12 mouse cellular contexts compared by ENCODE assay signal in genomic region chr17:35244999-35245398, GRCm38 (mm10). TPM values are rescaled to one million over a fixed set of nuclear protein-coding genes. Genes with fewer than 3 reads are reported as not detected.
DNase-seq lines count a peak whose midpoint lies in the region; ATAC-seq and TF ChIP-seq lines count a peak whose summit lies in the region.
"Had no signal": no experiment of that assay in that cellular context is flagged by ENCODE, and none has a peak within 500 bp of the region (broad histone marks: within the 10 kb centered on the region; RNA-seq: fewer than 3 reads in every experiment).

No protein-coding gene starts in this region.

- H3K9me3 ChIP-seq in heart, embryonic 10.5 days = no peaks in the 10 kb centered on the region
- H3K9me3 ChIP-seq in CH12.LX (replicated peaks; ENCODE audit: low read length) = no peaks in the 10 kb centered on the region
- no peaks in the 10 kb centered on the region for H3K9me3 ChIP-seq in forebrain, embryonic 16.5 days (ENCODE audit: control insufficient read depth, low read length)
- H3K9me3 ChIP-seq in liver, embryonic 14.5 days (ENCODE audit: control insufficient read depth, low read length) = no peaks in the 10 kb centered on the region

- no peak for TF ChIP-seq CTCF in CH12.LX (conservative IDR thresholded peaks at IDR 0.05 in 1 of 2, IDR thresholded peaks at IDR 0.05 in 1 of 2; ENCODE audit: low read depth in 2 of 2, low read length in 2 of 2)
- TF ChIP-seq CTCF in liver, embryonic 14.5 days (IDR thresholded peaks at IDR 0.05; ENCODE audit: low read depth) = no peak

- H3K4me2 ChIP-seq in CH12.LX (ENCODE audit: insufficient read depth, low read depth, poor library complexity, severe bottlenecking) = peak overlapping the region; percentile 76
- H3K4me2 ChIP-seq in forebrain, embryonic 16.5 days (ENCODE audit: low read length) = peak overlapping the region; percentile 81
- peak overlapping the region; percentile 97 for H3K4me2 ChIP-seq in liver, embryonic 14.5 days (ENCODE audit: low read depth)

- H3K9ac ChIP-seq in CH12.LX (ENCODE audit: insufficient read depth, low read depth) = peak overlapping the region; percentile 99; the same call in 1 of the 2 replicates
- peak overlapping the region; percentile 100 for H3K9ac ChIP-seq in forebrain, embryonic 16.5 days (replicated peaks; ENCODE audit: low read depth, low read length)
- H3K9ac ChIP-seq in liver, embryonic 14.5 days (replicated peaks) = 0 out of 2 replicates have a peak overlapping the region, but pooled peaks have one; percentile 2

- TF ChIP-seq EP300 in CH12.LX (IDR thresholded peaks at IDR 0.05; ENCODE audit: low read length) = no peak
- TF ChIP-seq EP300 in liver, embryonic 14.5 days (IDR thresholded peaks at IDR 0.05; ENCODE audit: low read depth) = no peak

- H3K27me3 ChIP-seq in heart, embryonic 10.5 days (ENCODE audit: insufficient read depth, poor library complexity, severe bottlenecking) = no peaks in the 10 kb centered on the region
- H3K27me3 ChIP-seq in CH12.LX (replicated peaks) = peaks cover 14% of the 10 kb centered on the region
- H3K27me3 ChIP-seq in forebrain, embryonic 16.5 days (replicated peaks; ENCODE audit: control insufficient read depth, insufficient read depth, low read length) = no peaks in the 10 kb centered on the region
- H3K27me3 ChIP-seq in liver, embryonic 14.5 days (ENCODE audit: control insufficient read depth, insufficient read depth, low read length) = no peaks in the 10 kb centered on the region

- no peak for ATAC-seq in forebrain, embryonic 16.5 days
- no peak for ATAC-seq in liver, embryonic 14.5 days (ENCODE audit: insufficient read depth)
- no peak for ATAC-seq in megakaryocyte progenitor cell, adult 5-6 weeks (replicated peaks; ENCODE audit: poor library complexity)

- DNase-seq in heart, embryonic 10.5 days (ENCODE audit: low spot score) = no peak
- DNase-seq in heart, postnatal 4 days = no peak
- no peak for DNase-seq in CH12.LX (ENCODE audit: extremely low read depth)
- no peak for DNase-seq in liver, embryonic 14.5 days (ENCODE audit: low read depth in 3 of 3, low spot score in 3 of 3)
- DNase-seq in embryo, embryonic 11 days = no peak
- no peak for DNase-seq in urinary bladder, adult 2 months (ENCODE audit: low spot score)
- DNase-seq: adrenal gland, postnatal 10 days had no signal

- dilution Hi-C loops in CH12.LX (cut with MboI; ENCODE audit: extremely low pct_ligation_motif_present, extremely low pct_unique_long_range_greater_than_20kb, low sequenced_read_pairs) = no loop called here

- H3K27ac ChIP-seq in heart, embryonic 10.5 days = no peak overlapping the region
- H3K27ac ChIP-seq in CH12.LX (ENCODE audit: insufficient read depth, low read depth) = no peak overlapping the region
- H3K27ac ChIP-seq in forebrain, embryonic 16.5 days (ENCODE audit: low read length) = no peak overlapping the region
- no peak overlapping the region for H3K27ac ChIP-seq in liver, embryonic 14.5 days

- in situ Hi-C loops in CH12.LX (cut with MboI; ENCODE audit: low pct_ligation_motif_present, low pct_unique_long_range_greater_than_20kb, low sequenced_read_pairs) = no loop called here

- no peak for TF ChIP-seq RAD21 in CH12.LX (IDR thresholded peaks at IDR 0.05; ENCODE audit: low read depth, low read length)

- peak overlapping the region; percentile 76; the same call in 1 of the 2 replicates for H3K4me3 ChIP-seq in heart, embryonic 10.5 days
- H3K4me3 ChIP-seq in CH12.LX (replicated peaks in 1 of 3; ENCODE audit: low read depth in 2 of 3, low read length in 2 of 3, poor library complexity in 1 of 3) = peak overlapping the region in 1 of 3 experiments; percentile 92
- H3K4me3 ChIP-seq in forebrain, embryonic 16.5 days (replicated peaks; ENCODE audit: low read length) = peak overlapping the region; percentile 96; the same call in 1 of the 2 replicates
- H3K4me3 ChIP-seq in liver, embryonic 14.5 days (ENCODE audit: insufficient read depth in 1 of 2, low read depth in 2 of 2, low read length in 2 of 2) = no peak overlapping the region

- peaks cover 70% of the 10 kb centered on the region for H3K36me3 ChIP-seq in heart, embryonic 10.5 days
- H3K36me3 ChIP-seq in CH12.LX (replicated peaks in 1 of 2; ENCODE audit: control insufficient read depth in 1 of 2, insufficient read depth in 1 of 2, low read length in 1 of 2) = peaks cover 61 to 72% of the 10 kb centered on the region in 2 experiments
- peaks cover 57% of the 10 kb centered on the region for H3K36me3 ChIP-seq in forebrain, embryonic 16.5 days (ENCODE audit: control insufficient read depth, insufficient read depth)
- H3K36me3 ChIP-seq in liver, embryonic 14.5 days (replicated peaks; ENCODE audit: control insufficient read depth, insufficient read depth, low read depth) = peaks cover 70% of the 10 kb centered on the region

- no peak for TF ChIP-seq POLR2A in CH12.LX (IDR thresholded peaks at IDR 0.05; ENCODE audit: low read depth, low read length)

- whole genome bisulfite sequencing in heart, embryonic 10.5 days = 81% methylated on average over 2 of the region's 2 CpGs
- 62% methylated on average over 2 of the region's 2 CpGs for WGBS in forebrain, embryonic 16.5 days
- 83% methylated on average over 2 of the region's 2 CpGs for WGBS in liver, embryonic 14.5 days (ENCODE audit: insufficient replicate concordance)

- peaks cover 45% of the 10 kb centered on the region for H3K4me1 ChIP-seq in heart, embryonic 10.5 days
- H3K4me1 ChIP-seq in CH12.LX (ENCODE audit: control insufficient read depth in 1 of 2, insufficient read depth in 2 of 2) = peaks cover 6 to 41% of the 10 kb centered on the region in 2 experiments
- H3K4me1 ChIP-seq in forebrain, embryonic 16.5 days (replicated peaks; ENCODE audit: control insufficient read depth, insufficient read depth, low read length) = peaks cover 43% of the 10 kb centered on the region
- peaks cover 20 to 32% of the 10 kb centered on the region in 2 experiments for H3K4me1 ChIP-seq in liver, embryonic 14.5 days (replicated peaks; ENCODE audit: control insufficient read depth in 2 of 2, insufficient read depth in 2 of 2, low read length in 1 of 2)

- H3K79me2 ChIP-seq in CH12.LX (replicated peaks; ENCODE audit: control insufficient read depth, extremely low read depth, insufficient read depth, poor library complexity, severe bottlenecking) = peaks cover 59% of the 10 kb centered on the region

RNA-seq across cellular contexts. Expression of gene Ddx39b, which starts 3.5 kb away (rescaled TPM):
- polyA plus RNA-seq in heart, embryonic 10.5 days (2016; fragmentation: Nextera tagmentation; extraction: Ambion mirVana) = 367 and 489 TPM in 2 replicates
- total RNA-seq in heart, postnatal 4 days (2021) = 100 to 1,000 TPM; 221 to 230 TPM
- total RNA-seq in CH12.LX (2012; rRNA removed) (208 and 229 TPM in 2 replicates), CH12.LX (2014; rRNA removed) (242 and 254 TPM in 2 replicates)
- polyA plus RNA-seq in CH12.LX (2012; ENCODE audit: insufficient read length, low read depth) = 341 and 411 TPM in 2 replicates
- 466 and 471 TPM in 2 replicates for polyA plus RNA-seq in forebrain, embryonic 16.5 days (2015; fragmentation: Nextera tagmentation; extraction: Ambion mirVana)
- polyA plus RNA-seq in liver, embryonic 14.5 days (2012; rRNA removed) = 161 and 199 TPM in 2 replicates
- 127 and 143 TPM in 2 replicates for polyA plus RNA-seq in liver, embryonic 14.5 days (2014; fragmentation: Nextera tagmentation; extraction: Ambion mirVana)
- 289 and 314 TPM in 2 replicates for total RNA-seq in megakaryocyte progenitor cell, adult 5-6 weeks (2015)
- 188 and 193 TPM in 2 replicates for total RNA-seq in megakaryocyte progenitor cell, adult 5-6 weeks (2017)
- 314 and 350 TPM in 2 replicates for polyA plus RNA-seq in urinary bladder, adult 2 months (2012; rRNA removed)

RNA-seq across cellular contexts. Expression of gene Nfkbil1, which starts 9.4 kb away (rescaled TPM):
- polyA plus RNA-seq in heart, embryonic 10.5 days (2016; fragmentation: Nextera tagmentation; extraction: Ambion mirVana) = 8.4 and 10.4 TPM in 2 replicates
- total RNA-seq in heart, postnatal 4 days (2021) = 10 to 100 TPM; 10.8 to 11.0 TPM
- 16.7 and 22.0 TPM in 2 replicates for total RNA-seq in CH12.LX (2012; rRNA removed)
- 15.2 TPM in 2 replicates for total RNA-seq in CH12.LX (2014; rRNA removed)
- polyA plus RNA-seq in CH12.LX (2012; ENCODE audit: insufficient read length, low read depth) = 25.9 and 31.6 TPM in 2 replicates
- polyA plus RNA-seq in forebrain, embryonic 16.5 days (2015; fragmentation: Nextera tagmentation; extraction: Ambion mirVana) = 9.5 and 10.7 TPM in 2 replicates
- 3.6 and 4.2 TPM in 2 replicates for polyA plus RNA-seq in liver, embryonic 14.5 days (2012; rRNA removed)
- polyA plus RNA-seq in liver, embryonic 14.5 days (2014; fragmentation: Nextera tagmentation; extraction: Ambion mirVana) = 1.1 and 1.3 TPM in 2 replicates
- 1.9 and 3.1 TPM in 2 replicates for total RNA-seq in megakaryocyte progenitor cell, adult 5-6 weeks (2015)
- 6.7 and 8.0 TPM in 2 replicates for total RNA-seq in megakaryocyte progenitor cell, adult 5-6 weeks (2017)
- polyA plus RNA-seq in urinary bladder, adult 2 months (2012; rRNA removed) = 14.0 and 15.4 TPM in 2 replicates

RNA-seq across cellular contexts. Expression of gene Atp6v1g2, which starts 11.5 kb away (rescaled TPM):
- 6.5 and 10.1 TPM in 2 replicates for polyA plus RNA-seq in heart, embryonic 10.5 days (2016; fragmentation: Nextera tagmentation; extraction: Ambion mirVana)
- total RNA-seq in heart, postnatal 4 days (2021) = 1 to 10 TPM; 8.0 to 9.3 TPM
- total RNA-seq in CH12.LX (2012; rRNA removed) = 0.76 and 0.88 TPM in 2 replicates
- total RNA-seq in CH12.LX (2014; rRNA removed) = 0.23 and 0.27 TPM in 2 replicates
- 1.4 and 2.0 TPM in 2 replicates for polyA plus RNA-seq in CH12.LX (2012; ENCODE audit: insufficient read length, low read depth)
- 46.2 and 64.8 TPM in 2 replicates for polyA plus RNA-seq in forebrain, embryonic 16.5 days (2015; fragmentation: Nextera tagmentation; extraction: Ambion mirVana)
- 1.8 and 1.9 TPM in 2 replicates for polyA plus RNA-seq in liver, embryonic 14.5 days (2012; rRNA removed)
- 0.76 and 0.97 TPM in 2 replicates for polyA plus RNA-seq in liver, embryonic 14.5 days (2014; fragmentation: Nextera tagmentation; extraction: Ambion mirVana)
- 4.1 and 6.9 TPM in 2 replicates for total RNA-seq in megakaryocyte progenitor cell, adult 5-6 weeks (2015)
- total RNA-seq in megakaryocyte progenitor cell, adult 5-6 weeks (2017) = 1.1 and 2.4 TPM in 2 replicates
- 11.9 and 14.5 TPM in 2 replicates for polyA plus RNA-seq in urinary bladder, adult 2 months (2012; rRNA removed)

RNA-seq across cellular contexts. Expression of gene H2-D1, which starts 17.5 kb away (rescaled TPM):
- 22.5 and 25.0 TPM in 2 replicates for polyA plus RNA-seq in heart, embryonic 10.5 days (2016; fragmentation: Nextera tagmentation; extraction: Ambion mirVana)
- 10 to 100 TPM; 45.9 to 50.4 TPM for total RNA-seq in heart, postnatal 4 days (2021)
- total RNA-seq in CH12.LX (2012; rRNA removed) (817 and 944 TPM in 2 replicates), CH12.LX (2014; rRNA removed) (659 and 667 TPM in 2 replicates)
- polyA plus RNA-seq in CH12.LX (2012; ENCODE audit: insufficient read length, low read depth) = 880 and 952 TPM in 2 replicates
- 48.1 and 65.7 TPM in 2 replicates for polyA plus RNA-seq in forebrain, embryonic 16.5 days (2015; fragmentation: Nextera tagmentation; extraction: Ambion mirVana)
- polyA plus RNA-seq in liver, embryonic 14.5 days (2012; rRNA removed) = 29.2 and 37.1 TPM in 2 replicates
- 55.6 and 57.2 TPM in 2 replicates for polyA plus RNA-seq in liver, embryonic 14.5 days (2014; fragmentation: Nextera tagmentation; extraction: Ambion mirVana)
- 248 and 262 TPM in 2 replicates for total RNA-seq in megakaryocyte progenitor cell, adult 5-6 weeks (2015)
- total RNA-seq in megakaryocyte progenitor cell, adult 5-6 weeks (2017) = 464 and 467 TPM in 2 replicates
- polyA plus RNA-seq in urinary bladder, adult 2 months (2012; rRNA removed) = 589 and 606 TPM in 2 replicates

RNA-seq across cellular contexts. Expression of gene Gm16181, which starts 24.4 kb away (rescaled TPM):
- polyA plus RNA-seq in heart, embryonic 10.5 days (2016; fragmentation: Nextera tagmentation; extraction: Ambion mirVana) = 0.30 TPM in 1 of 2 replicates, not detected in the other
- under 1 TPM in 1 of 2 experiments, not detected in 1; 0.52 TPM for total RNA-seq in heart, postnatal 4 days (2021)
- not detected in 2 replicates for total RNA-seq in CH12.LX (2012; rRNA removed)
- total RNA-seq in CH12.LX (2014; rRNA removed) = not detected in 2 replicates
- polyA plus RNA-seq in CH12.LX (2012; ENCODE audit: insufficient read length, low read depth) = not detected in 2 replicates
- polyA plus RNA-seq in forebrain, embryonic 16.5 days (2015; fragmentation: Nextera tagmentation; extraction: Ambion mirVana) = 0.62 TPM in 1 of 2 replicates, not detected in the other
- polyA plus RNA-seq in liver, embryonic 14.5 days (2012; rRNA removed) = 0.19 and 0.21 TPM in 2 replicates
- polyA plus RNA-seq in liver, embryonic 14.5 days (2014; fragmentation: Nextera tagmentation; extraction: Ambion mirVana) = not detected in 2 replicates
- total RNA-seq in megakaryocyte progenitor cell, adult 5-6 weeks (2015) = not detected in 2 replicates
- not detected in 2 replicates for total RNA-seq in megakaryocyte progenitor cell, adult 5-6 weeks (2017)
- 0.18 TPM in 1 of 2 replicates, not detected in the other for polyA plus RNA-seq in urinary bladder, adult 2 months (2012; rRNA removed)
- total RNA-seq: left cerebral cortex, postnatal 14 days had no signal
- polyA plus RNA-seq: C2C12; erythroblast, embryonic 14.5 days had no signal

Comparison
In these comparisons a context has a peak if more than half of its experiments do, and no peak if none do; other contexts are left out.
1. H3K4me3 ChIP-seq: peak in heart, embryonic 10.5 days (single experiment) and forebrain, embryonic 16.5 days (single experiment); none in liver, embryonic 14.5 days (0 of 2).
2. H3K9ac ChIP-seq: peak in every context shown above with its lines; median percentile 100 in forebrain, embryonic 16.5 days; 99 in CH12.LX; 2 in liver, embryonic 14.5 days.
3. Peak in every context shown above with its lines, with median percentiles within 50 percentile points of each other: H3K4me2 ChIP-seq.